Mouse (Mus musculus) skeletal muscle tissue, adult 2 months (tissue): ENCODE data around the gene Ciz1.
"Not testable (repeated sequence)": the region's sequence is repeated elsewhere in the genome, so short reads cannot be mapped to it uniquely, and the experiment has no call there.

ENCODE experiments used
- DNase-seq: peaks from one replicate; pipeline ENCODE4 v3.0.0-alpha.2; 2012; ENCODE audit warnings: low read depth, low spot score

The Ciz1 gene

DNA sequence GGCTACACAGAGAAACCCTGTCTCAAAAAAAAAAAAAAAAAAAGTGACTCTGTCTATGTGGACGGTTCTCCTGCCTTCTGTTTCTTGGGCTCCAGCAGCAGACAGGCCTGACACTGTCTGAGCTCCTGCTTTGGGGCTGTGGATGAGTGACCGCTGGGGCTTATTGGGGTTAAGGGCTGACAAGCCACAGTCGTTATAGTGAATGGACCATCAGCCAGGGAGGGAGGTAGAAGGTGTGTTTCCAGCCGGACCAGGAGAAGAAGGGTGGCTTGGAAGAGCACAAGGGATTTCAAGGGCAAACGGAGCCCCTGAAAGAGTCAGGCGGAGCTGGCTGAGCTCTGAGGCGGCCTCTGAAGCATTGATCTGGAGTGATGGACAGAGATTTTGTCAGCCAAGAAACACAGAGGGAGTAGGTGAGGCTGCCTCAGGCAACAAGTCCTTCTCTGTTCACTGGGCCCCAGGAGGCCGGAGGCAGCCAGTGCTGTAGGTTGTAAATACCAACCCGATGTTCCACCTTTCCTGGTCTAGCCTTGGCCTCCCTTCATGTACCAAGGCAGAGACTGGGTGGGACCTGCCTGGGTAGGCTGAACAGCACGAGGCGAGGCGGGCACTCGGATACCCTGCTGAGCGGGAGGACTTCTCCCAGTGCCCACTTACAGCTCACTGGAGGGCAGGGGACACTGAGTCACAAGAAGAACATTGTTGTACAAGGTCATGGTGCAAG, 7.4 kb upstream of the Ciz1 start:
- DNase-seq: no peak

DNA sequence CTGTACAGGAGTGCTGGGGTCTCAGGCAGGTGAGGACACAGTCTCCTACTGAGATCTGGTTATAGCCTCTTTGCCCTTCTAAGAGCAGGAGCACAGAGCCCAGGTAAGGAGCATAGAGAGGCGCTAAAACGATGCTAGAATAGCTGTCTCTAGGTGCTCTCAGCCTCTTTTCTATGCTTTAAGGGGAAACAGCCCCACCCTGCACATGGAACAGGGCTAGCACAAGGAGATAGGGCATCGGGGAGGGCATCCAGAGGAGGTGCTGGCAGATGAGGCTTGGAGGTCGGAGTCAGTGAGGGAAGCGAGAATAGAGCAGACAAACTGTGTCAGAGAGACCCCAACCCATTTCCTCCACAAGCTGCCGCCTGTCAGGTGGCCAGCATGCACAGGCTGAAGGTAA, 5.1 kb upstream of the Ciz1 start:
- DNase-seq: no peak

DNA sequence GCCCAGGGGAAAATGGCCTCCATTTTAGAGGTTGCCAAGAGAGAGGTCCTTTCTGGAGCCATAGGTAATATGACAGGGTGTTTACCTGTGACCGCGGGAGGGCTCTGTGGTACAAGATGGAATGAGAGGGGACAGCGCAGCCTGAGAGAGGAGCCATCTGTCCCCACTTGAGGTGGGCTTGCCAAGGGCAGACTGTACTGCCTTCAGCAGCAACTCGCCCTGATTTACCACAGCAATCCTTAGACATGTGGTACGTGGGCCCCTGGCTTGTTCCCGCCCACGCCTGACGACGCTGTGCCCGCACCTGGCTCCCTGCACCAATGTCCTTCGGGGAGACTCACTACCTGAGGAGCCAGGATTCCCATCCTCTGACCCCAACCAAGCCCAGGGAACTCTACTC, 3.8 kb upstream of the Ciz1 start:
- DNase-seq: no peak

DNA sequence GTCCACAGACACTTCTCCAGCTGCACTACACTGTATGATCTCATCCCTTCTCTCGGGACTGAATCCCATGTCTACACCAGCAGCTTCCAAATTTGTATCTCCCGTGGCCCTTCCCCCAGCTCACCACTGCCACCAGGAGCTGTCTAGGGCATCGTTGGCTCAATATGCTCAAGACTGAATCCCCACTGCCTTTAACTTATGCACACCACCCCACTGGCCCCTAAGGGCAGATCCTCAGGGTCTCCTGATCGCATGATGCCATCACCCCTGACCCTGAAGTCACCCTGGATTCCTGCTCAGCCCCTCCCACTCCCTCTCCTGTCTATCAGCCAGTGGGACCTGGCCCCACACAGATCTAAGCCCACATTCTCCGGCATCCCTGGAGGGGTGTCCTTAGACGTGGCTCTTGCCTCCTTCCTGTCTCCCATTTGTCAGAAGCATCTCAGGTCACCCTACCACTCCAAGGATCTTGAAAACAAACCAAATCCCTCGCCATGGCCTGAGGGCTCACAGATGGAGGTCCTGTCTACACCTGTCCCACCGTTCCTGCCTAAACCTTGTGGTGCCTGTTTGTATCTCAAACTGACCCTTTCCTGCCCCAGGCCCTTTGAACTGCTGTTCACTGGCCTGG, 2.4 kb upstream of the Ciz1 start:
- DNase-seq: no peak

DNA sequence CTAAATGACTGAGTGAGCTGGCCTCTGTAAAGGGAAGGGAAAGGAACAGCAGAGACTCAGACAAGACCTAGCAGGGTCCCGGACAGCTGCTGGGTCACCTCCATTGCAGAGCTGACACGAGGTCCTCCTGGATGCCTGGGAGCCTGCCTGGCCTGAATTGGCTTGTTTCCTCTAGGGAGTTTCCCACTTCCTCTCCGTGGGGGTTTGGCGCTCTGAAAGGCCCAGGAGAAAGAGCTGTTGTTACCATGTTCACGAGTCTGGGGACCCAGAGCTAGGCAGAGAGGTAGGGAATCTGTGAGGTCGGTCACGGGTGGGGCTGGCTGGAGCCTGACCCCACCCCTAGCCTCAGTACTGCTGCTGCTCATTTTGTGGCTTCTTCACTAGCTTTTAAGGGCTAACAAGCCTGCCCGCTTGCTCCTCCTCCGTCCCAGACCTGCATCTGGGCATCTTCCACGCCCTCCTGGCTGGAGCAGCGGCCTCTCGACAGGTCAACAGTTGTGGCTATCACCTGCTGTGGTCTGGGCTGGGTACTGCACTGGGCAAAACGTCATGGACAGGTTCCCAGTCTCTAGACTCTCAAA, 1.6 kb upstream of the Ciz1 start:
- no peak for DNase-seq

DNA sequence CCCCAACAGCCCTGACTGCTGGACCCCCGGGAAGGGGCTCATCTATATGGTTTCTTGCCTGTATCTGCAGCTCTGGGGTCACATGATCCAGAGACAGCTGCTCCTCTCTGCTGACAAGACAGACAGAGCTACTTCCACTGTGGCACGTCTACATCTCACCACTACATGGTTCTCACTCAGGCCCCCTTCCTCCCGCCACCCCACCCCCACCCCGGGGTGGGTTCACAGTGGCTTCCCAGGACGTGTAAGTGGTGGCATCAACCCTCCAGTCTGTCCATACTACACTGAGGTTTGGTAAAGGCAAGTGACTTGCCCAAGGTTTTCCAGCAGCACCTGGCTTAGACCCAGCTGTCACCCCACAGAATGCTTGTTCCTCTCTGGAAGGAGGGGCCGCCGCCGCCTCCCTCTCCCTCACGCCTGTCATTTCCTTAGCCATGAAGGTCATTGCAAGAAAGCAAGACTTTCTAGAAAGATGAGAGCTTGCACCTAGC, 611 bp upstream of the Ciz1 start:
- DNase-seq: no peak

DNA sequence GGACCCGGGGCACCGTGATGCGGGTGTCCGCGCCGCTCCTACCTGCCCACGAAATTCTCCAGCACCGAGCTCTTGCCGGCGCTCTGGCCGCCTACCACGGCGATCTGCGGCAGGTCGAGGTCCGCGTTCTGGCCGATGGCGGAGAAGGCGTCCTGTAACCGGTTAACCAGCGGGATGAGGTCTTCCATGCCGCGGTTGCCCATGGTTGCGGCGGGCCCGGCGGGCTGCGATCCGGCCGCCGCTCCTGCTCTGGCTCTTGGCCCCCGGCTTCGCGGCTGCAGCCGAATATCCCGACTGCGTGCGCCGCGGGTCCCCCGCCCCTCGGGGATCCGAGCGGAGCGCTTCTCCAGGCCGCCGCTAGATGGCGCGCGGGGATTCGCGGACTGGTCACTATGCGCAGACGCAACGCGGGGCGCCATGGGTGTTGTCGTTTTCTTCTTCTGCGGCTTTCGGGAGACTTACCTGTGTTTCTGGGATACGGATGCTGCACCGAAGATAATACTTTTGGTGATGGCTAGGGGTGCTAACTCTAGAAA, 948 bp downstream of the Ciz1 start, which contains the start of gene Dnm1:
Gene Dnm1, minus strand, starts transcription at position 332 of the 536 bp plus-strand sequence.
- DNase-seq: peak; percentile 79

DNA sequence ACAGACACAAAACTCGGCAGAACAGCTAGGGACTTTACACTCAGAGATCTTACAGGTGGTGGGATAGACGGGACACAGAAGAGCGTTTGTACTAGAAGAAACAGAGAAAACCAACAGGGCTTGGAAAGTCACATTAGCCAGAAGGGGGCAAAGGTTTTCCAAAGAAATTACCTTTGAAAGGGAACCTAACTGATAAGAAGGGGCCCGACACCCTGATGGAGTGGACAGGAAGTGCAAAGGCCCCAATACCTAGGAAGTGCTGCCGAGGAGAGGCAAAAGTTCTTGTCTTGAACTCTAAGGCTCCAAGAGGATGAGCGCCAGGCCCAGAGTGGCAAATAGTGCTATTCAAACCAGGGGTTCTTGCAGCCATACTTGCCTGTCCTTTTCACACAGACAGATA, 1.7 kb downstream of the Ciz1 start:
- DNase-seq: no peak

DNA sequence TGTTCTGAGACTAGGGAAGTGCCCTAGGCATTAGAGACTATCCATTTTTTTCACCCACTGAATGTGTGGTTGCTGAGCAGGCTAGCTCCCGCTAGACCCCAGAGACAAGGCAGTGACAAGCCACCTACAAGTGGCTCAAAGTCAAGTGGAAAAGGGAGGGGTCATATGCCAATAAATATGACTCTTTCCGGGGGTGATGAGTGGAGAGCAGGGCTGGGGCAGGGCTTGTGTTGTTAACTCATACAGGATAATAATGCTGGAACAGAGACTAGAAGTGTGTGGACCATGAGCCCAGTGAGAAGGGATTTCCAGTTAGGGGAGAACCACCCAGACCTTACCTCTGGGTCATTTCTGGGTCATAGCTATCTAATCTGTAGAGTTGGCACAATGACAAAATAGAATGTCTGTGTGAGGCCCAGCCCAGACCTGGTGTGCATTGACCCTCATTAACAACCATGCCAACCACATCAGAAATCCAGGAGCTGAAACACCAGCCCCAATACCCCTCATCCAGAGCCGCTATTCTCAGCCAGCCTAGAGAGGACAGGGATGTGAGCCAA, 2.3 kb downstream of the Ciz1 start:
- DNase-seq: no peak

DNA sequence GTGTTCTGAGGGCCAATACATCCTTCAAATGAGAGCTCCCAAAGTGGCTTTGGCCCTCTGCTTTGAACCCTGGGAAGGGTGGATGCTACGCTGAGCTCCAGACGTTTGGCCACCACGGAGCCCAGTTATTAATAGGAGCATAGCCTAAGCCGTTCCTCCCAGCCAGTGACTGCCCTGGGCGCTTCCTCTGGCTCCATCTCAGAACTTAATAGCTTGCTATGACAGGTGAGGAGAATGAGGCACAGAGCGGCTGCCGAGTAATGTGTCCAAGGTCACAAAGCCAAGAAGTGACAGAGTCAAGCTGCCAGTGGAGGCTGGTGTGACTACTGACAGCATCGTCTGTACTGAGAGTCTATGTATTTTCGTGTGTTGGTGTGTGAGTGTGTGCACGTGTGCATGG, 4.1 kb downstream of the Ciz1 start:
- peak; percentile 74 for DNase-seq

DNA sequence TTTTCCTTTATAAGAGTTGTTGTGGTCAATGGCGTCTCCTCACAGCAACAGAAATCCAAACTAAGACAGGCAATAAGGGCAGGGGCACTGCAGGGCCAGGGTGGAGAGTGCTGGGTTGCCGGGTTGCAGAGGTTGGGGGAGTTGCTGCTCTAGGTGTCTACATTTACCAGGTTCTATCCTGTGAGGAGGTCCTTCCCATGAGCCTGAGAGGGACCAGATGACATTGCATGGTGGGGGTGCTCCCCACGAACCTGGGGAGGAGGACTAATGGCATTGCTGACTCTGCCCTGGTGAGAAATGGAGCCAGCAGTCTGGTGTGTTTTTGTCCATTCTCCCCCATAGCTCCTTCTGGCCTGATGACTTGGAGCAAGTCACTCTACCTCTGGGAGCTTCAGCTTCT, 5.6 kb downstream of the Ciz1 start:
- no peak for DNase-seq

DNA sequence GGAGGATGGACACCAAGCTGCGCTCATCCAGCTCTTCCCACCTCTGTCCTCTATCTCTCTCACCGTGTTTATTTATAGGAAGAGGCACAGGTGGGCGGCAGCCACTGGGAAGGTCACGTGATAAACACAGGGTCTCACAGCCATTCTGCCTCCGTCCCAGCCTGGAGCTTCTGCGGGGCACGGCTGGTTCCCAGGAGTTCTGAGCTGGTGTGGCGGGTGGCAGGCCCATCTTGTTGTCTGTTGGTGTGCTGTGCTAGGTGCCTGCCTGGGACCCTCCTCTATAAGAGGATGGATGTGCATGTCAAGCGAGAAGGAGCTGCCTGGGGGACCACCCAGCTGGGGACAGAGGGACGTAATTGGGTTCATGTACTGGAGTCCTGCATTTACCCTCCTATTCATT, 6.3 kb downstream of the Ciz1 start:
- no peak for DNase-seq

DNA sequence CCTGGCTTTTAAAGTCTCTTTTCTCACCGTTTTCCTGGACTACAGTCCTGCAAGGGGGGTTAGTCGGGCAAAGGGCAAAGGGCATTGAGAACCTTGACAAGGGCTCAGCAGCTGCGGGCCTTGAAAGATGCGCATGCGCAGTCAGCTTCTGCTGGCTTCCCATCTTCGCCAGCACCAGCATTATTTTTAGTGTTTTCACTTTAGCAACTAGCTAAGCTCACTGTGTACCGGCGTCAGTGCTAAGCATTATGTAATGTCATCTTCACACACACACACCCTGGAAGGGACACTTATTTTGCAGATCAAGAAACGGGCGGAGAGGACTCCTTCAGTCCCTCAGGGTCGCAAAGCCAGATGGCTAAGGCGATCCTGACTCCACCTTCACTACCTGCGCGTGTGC, 8.6 kb downstream of the Ciz1 start:
- DNase-seq: peak; percentile 96

DNA sequence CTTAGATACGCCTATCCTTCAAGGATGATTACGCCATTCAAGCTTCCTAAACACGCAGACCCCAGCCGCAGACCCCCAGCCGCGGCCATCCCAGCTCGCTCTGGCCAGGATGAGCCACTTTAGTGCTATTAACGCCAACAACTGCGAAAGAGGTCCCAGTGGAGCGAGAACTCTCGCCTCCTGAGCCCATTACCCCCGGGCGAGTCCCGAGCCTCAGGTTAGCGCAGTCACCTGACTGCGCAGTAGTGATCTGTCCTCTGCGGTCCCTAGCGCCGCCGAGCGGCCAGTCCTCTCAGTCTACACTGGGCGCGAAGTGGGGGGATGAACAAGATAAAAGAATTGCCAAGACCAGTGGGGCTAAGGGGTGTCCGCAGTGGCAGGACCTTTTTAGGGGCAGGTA, 9.3 kb downstream of the Ciz1 start:
- peak; percentile 76 for DNase-seq

DNA sequence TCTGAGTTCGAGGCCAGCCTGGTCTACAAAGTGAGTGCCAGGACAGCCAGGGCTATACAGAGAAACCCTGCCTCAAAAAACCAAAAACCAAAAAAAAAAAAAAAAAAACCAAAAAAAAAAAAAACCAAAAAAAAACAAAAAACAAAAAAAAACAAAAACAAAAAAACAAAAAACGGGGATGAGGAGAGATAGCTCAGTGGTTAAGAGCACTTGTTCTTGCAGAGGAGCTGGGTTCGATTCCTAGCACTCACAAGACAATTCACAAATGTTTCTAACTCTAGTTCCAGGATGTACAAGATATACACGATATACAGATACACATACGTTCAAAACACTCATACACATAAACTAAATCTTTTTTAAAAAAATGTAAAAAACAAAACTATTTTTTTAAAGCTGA, 10.1 kb downstream of the Ciz1 start:
- not testable (repeated sequence) for DNase-seq

DNA sequence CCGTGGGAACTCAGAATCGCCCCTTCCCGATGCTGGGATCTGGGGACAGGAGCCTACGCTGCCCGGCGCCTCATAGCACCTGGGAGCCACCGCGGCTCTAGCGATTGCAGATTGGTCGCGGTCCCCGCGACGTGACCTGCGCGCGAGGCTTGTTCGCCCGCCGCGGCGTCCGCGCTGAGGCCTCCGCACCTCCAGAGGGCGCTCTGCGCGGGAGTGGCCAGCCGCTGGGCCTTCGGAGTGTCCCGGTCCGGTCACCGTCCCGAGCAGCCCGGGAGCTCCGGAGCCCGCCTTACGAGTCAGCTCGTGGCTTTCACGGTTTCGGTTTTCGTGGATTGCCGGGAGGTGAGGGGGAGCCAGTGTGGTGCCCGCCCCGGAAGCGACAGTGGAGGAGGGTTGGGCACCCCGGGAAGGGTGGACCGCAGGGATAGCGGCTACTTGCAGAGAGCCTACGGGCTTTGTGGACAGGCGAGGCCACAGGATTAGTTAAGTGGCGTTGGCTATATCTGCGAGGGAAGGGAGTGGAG, 10.8 kb downstream of the Ciz1 start:
- peak; percentile 92 for DNase-seq

DNA sequence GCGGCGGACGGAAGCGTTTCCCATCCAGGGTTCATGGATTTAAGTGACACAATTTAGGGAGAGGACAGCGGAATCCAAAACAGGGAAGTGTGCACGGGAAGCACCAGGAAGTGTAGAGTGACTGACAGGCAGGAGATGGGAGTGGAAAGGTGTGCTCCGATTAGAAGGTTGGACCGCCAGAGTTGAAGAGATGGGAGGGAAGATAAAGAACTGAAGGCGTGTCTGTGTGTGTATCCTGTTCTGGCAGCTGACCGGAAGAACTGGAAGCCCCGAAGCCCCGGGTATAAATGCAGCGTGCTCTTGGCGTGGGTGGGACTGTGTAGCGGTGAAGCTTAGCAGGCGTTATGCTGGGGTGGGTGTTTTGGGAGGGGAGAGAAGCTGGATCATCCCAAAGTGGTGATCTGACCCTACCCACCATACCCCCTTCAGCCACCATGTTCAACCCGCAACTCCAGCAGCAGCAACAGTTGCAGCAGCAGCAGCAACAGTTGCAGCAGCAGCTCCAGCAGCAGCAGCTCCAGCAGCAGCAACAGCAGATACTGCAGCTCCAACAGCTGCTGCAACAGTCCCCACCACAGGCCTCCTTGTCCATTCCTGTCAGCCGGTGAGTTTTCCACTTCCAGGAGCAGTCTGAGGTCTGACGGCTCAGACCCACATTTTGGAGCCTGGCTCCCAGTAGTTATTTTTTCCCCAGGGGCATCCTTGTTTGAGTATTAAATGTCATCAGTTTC, 11.4 kb downstream of the Ciz1 start:
- no peak for DNase-seq

DNA sequence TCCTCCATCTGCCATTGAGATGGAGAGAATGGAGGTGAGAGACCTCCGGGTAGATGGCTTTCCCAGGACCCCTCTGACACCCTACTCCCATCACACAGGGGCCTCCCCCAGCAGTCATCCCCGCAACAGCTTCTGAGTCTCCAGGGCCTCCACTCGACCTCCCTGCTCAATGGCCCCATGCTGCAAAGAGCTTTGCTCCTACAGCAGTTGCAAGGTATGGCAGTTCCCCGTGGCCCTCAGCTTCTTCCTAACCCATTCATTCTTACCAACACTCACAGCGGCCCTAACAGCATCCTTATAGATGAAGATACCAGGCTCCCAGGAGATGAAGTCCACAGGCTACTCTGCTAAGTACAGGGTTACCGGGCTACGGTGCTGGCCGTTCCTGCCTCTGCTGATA, 12.0 kb downstream of the Ciz1 start:
- no peak for DNase-seq

DNA sequence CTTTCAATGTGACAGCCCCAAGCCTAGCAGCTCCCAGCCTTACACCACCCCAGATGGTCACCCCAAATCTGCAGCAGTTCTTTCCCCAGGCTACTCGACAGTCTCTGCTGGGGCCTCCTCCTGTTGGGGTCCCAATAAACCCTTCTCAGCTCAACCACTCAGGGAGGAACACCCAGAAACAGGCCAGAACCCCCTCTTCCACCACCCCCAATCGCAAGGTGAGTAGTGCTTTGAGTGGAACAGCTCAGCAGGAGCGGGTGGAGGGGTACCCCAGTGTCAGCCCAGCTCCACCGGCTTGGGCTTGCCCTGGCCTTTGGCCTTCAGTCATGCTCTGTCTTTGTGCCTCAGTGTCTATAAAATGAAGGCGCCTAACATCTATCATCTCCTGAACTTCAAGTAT, 15.2 kb downstream of the Ciz1 start:
- no peak for DNase-seq

DNA sequence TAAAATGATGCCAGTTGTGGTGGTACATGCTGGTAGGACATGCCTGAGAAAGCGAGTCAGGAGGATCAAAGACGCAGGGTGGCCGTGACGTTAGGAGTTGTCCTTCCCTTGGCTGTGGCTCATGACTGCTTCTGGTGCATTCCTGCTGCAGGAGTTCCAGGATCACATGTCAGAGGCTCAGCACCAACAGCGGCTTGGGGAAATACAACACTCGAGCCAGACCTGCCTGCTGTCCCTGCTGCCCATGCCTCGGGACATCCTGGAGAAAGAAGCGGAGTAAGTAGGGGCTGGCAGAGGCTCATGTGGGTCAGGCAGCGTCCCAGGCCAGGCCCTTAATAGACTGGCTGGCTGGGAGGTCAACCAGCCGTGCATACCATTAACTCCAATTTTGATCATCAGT, 22.1 kb downstream of the Ciz1 start:
- DNase-seq: peak; percentile 87

DNA sequence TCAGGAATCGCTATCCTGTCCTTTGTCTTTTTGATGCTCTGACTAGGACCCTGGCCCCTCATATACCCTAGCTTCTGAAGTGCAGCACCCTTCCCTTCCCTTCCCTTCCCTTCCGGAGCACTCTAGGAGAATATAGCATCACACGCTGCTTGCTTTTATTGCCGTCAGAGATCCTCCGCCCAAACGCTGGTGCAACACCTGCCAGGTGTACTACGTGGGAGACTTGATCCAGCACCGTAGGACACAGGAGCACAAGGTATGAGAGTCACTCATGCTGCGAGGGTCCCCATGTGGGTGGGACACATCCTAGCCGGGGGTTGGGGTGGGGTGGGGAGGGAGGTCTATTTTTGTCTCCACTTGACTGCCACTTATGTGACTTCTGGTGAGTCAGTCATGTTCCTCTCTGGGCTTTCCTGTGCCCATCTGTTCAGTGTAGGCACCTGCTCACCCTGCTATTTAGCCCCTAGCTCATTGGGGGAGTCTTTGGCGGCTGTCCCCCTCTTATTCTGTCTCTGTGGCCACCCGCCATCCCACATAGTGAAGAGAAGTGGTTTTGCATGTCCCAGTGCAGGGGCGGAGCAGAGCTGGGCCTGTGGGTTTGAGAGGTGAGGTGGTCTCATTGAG, 23.3 kb downstream of the Ciz1 start:
- no peak for DNase-seq
